Comparison of ENCODE assay signal across 15 mouse cellular contexts in the genomic region with DNA sequence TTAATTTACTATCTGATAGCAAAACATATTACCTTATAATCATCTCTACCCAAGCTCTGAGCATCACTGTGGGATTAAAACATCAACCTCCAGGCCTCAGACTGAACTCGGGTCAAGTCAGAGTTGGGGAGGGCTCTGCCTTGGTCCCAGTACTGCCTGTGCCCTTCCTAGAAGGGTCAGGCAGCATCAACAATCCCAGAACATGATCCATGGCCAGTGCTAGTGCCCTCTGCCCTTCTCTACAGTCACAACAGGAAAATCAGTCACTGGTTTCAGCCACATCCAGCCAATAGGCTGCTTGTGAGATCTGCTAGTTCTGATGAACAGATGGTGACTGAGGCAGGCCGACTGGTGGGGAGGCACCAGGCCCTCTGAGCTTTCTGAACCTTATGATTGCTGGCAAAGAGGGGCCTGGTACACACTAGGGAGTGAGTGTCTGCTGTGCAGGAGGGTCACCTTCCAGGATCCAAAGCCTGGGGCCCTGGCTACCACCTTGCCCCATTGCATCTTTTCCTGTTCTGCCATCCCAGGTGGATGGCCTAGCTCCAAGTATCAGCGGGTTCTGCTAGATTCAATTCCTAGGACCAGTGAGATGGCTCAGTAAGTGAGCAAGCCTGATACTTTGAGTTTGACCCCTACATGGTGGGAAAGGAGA.
DNase-seq lines count a peak whose midpoint lies in the region; ATAC-seq lines count a peak whose summit lies in the region.
"Had no signal": no experiment of that assay in that cellular context is flagged by ENCODE, and none has a peak within 500 bp of the region (broad histone marks: within the 10 kb centered on the region; RNA-seq: fewer than 3 reads in every experiment).

No protein-coding gene starts in this region.

- H3K4me3 ChIP-seq in kidney, embryonic 15.5 days (replicated peaks), result no peak overlapping the region
- H3K4me3 ChIP-seq: embryonic facial prominence, embryonic 15.5 days; heart, embryonic 12.5 days had no signal

- no peak for DNase-seq in kidney, adult 18-20 months
- DNase-seq in cerebellum, adult 11-12 months, result peak; percentile 94
- peak; percentile 82 to 93 for DNase-seq in cerebellum, postnatal 14 days
- peak; percentile 15 for DNase-seq in kidney, postnatal 14 days
- no peak for DNase-seq in frontal cortex, postnatal 36 days (ENCODE audit: low spot score in 2 of 2)
- DNase-seq in ovary, postnatal 10 days (ENCODE audit: low spot score), result no peak
- DNase-seq: adrenal gland, postnatal 25 days; gastrocnemius, postnatal 10 days; heart, postnatal 4 days; liver, postnatal 0 days had no signal

- peak; percentile 20; the same call in 1 of the 2 replicates for ATAC-seq in kidney, embryonic 15.5 days (replicated peaks; ENCODE audit: low FRiP score)
- ATAC-seq: forebrain, embryonic 14.5 days; liver, postnatal 0 days had no signal

- peak overlapping the region; percentile 60 for H3K27ac ChIP-seq in kidney, embryonic 15.5 days
- H3K27ac ChIP-seq: embryonic facial prominence, embryonic 15.5 days had no signal

- H3K27me3 ChIP-seq in kidney, embryonic 15.5 days, result no peaks in the 10 kb centered on the region
- H3K27me3 ChIP-seq: embryonic facial prominence, embryonic 15.5 days; heart, embryonic 12.5 days had no signal

- peaks cover 34% of the 10 kb centered on the region for H3K4me1 ChIP-seq in kidney, embryonic 15.5 days
- H3K4me1 ChIP-seq: embryonic facial prominence, embryonic 15.5 days had no signal

- no peaks in the 10 kb centered on the region for H3K36me3 ChIP-seq in kidney, embryonic 15.5 days
- H3K36me3 ChIP-seq: embryonic facial prominence, embryonic 15.5 days; G1E; heart, embryonic 12.5 days had no signal

- H3K9ac ChIP-seq in kidney, embryonic 15.5 days, result no peak overlapping the region
- H3K9ac ChIP-seq: embryonic facial prominence, embryonic 15.5 days; heart, embryonic 12.5 days; liver, postnatal 0 days had no signal

- H3K4me2 ChIP-seq in kidney, embryonic 15.5 days, result no peak overlapping the region
- H3K4me2 ChIP-seq: embryonic facial prominence, embryonic 15.5 days; heart, embryonic 12.5 days had no signal

- H3K9me3 ChIP-seq in kidney, embryonic 15.5 days (replicated peaks), result no peaks in the 10 kb centered on the region; the same call in 1 of the 2 replicates
- H3K9me3 ChIP-seq: embryonic facial prominence, embryonic 15.5 days; G1E had no signal

- WGBS in kidney, embryonic 15.5 days, result 36% methylated on average over 3 of the region's 3 CpGs

Comparison
In these comparisons a context has a peak if more than half of its experiments do, and no peak if none do; other contexts are left out.
1. DNase-seq: peak in cerebellum, adult 11-12 months (single experiment), cerebellum, postnatal 14 days (2 of 2) and kidney, postnatal 14 days (single experiment); none in kidney, adult 18-20 months (single experiment), frontal cortex, postnatal 36 days (0 of 2) and ovary, postnatal 10 days (single experiment).